Mouse (Mus musculus) embryonic facial prominence, embryonic 14.5 days (tissue): ENCODE measurements at regions not wholly inside any gene's neighbourhood (a gene's known extent, or its start where the extent isn't known, plus 50 kb on each side); places are given as distances from the start of the nearest gene placed in this dataset.

ENCODE experiments used
- ATAC-seq: fragments of 200-750 bp; cut with Nextera tagmentation; 2 replicates; pipeline ENCODE4 v1.8.0; 2017; ENCODE audit warnings: low read depth, moderate number of reproducible peaks, moderate TSS enrichment
- DNase-seq: peaks from one replicate; pipeline ENCODE4 v3.0.0-alpha.2; 2015; ENCODE audit warnings: low spot score
- H3K27ac ChIP-seq: fragments of 300-500 bp; sonication (generic); replicated peaks from 2 replicates; pipeline ENCODE4 v1.5.1; 2014; ENCODE audit warnings: low read depth, mild to moderate bottlenecking, low read length, moderate library complexity
- H3K27me3 ChIP-seq: fragments of 300-500 bp; sonication (generic); replicated peaks from 2 replicates; pipeline ENCODE4 v1.6.1; 2014; ENCODE audit warnings: low read length; ENCODE audit not compliant: control insufficient read depth, insufficient read depth
- H3K36me3 ChIP-seq: fragments of 300-500 bp; sonication (generic); 2 replicates; pipeline ENCODE4 v1.6.1; 2014; ENCODE audit warnings: low read length, mixed read lengths; ENCODE audit not compliant: control insufficient read depth, insufficient read depth
- H3K4me1 ChIP-seq: fragments of 300-500 bp; sonication (generic); 2 replicates; pipeline ENCODE4 v1.6.1; 2014; ENCODE audit warnings: antibody characterized with exemption, low read length; ENCODE audit not compliant: control insufficient read depth, insufficient read depth
- H3K4me2 ChIP-seq: fragments of 300-500 bp; sonication (generic); 2 replicates; pipeline ENCODE4 v1.6.1; 2014; ENCODE audit warnings: low read depth, mild to moderate bottlenecking, low read length, moderate library complexity, mixed read lengths
- H3K4me3 ChIP-seq: fragments of 300-500 bp; sonication (generic); 2 replicates; pipeline ENCODE4 v1.5.1; 2014; ENCODE audit warnings: low read depth, mild to moderate bottlenecking, low read length
- H3K9ac ChIP-seq: fragments of 300-500 bp; sonication (generic); 2 replicates; pipeline ENCODE4 v1.6.1; 2014; ENCODE audit warnings: low read depth, mild to moderate bottlenecking, low read length, moderate library complexity, mixed read lengths
- H3K9me3 ChIP-seq: fragments of 300-500 bp; sonication (generic); 2 replicates; pipeline ENCODE4 v1.6.1; 2016; ENCODE audit warnings: low read length; ENCODE audit not compliant: control insufficient read depth
- WGBS: fragments of 180-500 bp; shearing (Covaris S2); extraction: QIAGEN DNeasy Blood & Tissue Kit; methylation state at CpG from one replicate; pipeline ENCODE4 v1.1.7; 2014; 5-methylcytosine and 5-hydroxymethylcytosine counted together

GRCm38 (mm10) chr9:98721381-98721780 lies 119.9 kb upstream of the Mrps22 start:
- no peaks in the 10 kb centered on the region for H3K36me3 ChIP-seq
- H3K9ac ChIP-seq: no peak overlapping the region
- H3K9me3 ChIP-seq: no peaks in the 10 kb centered on the region
- no peak overlapping the region for H3K27ac ChIP-seq
- ATAC-seq: no peak
- H3K4me3 ChIP-seq: no peak overlapping the region
- no peak for DNase-seq
- no peak overlapping the region for H3K4me2 ChIP-seq
- peaks cover 6% of the 10 kb centered on the region; the same call in 1 of the 2 replicates for H3K4me1 ChIP-seq
- no peaks in the 10 kb centered on the region for H3K27me3 ChIP-seq
- 74% methylated on average over 5 of the region's 5 CpGs for WGBS

GRCm38 (mm10) chr9:98717701-98718270 lies 116.3 kb upstream of the Mrps22 start:
- DNase-seq (no peak), ATAC-seq (no peak)
- Histone ChIP-seq H3K9ac (no peak overlapping the region), H3K27me3 (no peaks in the 10 kb centered on the region), H3K4me1 (0 out of 2 replicates have a peak, but pooled peaks cover 3% of the 10 kb centered on the region), H3K36me3 (no peaks in the 10 kb centered on the region), H3K9me3 (no peaks in the 10 kb centered on the region), H3K4me3 (no peak overlapping the region), H3K4me2 (no peak overlapping the region), H3K27ac (no peak overlapping the region)
- 61% methylated on average over 11 of the region's 11 CpGs for WGBS

GRCm38 (mm10) chr9:98714661-98715060 lies 113.2 kb upstream of the Mrps22 start:
- no peaks in the 10 kb centered on the region for H3K27me3 ChIP-seq
- no peak overlapping the region for H3K27ac ChIP-seq
- no peak overlapping the region for H3K4me2 ChIP-seq
- no peak overlapping the region for H3K4me3 ChIP-seq
- DNase-seq (no peak), ATAC-seq (no peak)
- H3K4me1 ChIP-seq: peaks cover 9% of the 10 kb centered on the region
- 73% methylated on average over 8 of the region's 9 CpGs for WGBS
- no peaks in the 10 kb centered on the region for H3K36me3 ChIP-seq
- no peak overlapping the region for H3K9ac ChIP-seq
- no peaks in the 10 kb centered on the region for H3K9me3 ChIP-seq

- H3K4me1 ChIP-seq: peaks cover 12% of the 10 kb centered on the region
- DNase-seq (no peak), ATAC-seq (no peak)
- H3K9me3 ChIP-seq: no peaks in the 10 kb centered on the region
- no peaks in the 10 kb centered on the region for H3K27me3 ChIP-seq
- no peak overlapping the region for H3K27ac ChIP-seq
- H3K9ac ChIP-seq: no peak overlapping the region
- 91% methylated on average over 7 of the region's 7 CpGs for WGBS
- H3K4me2 ChIP-seq: no peak overlapping the region
- H3K4me3 ChIP-seq: no peak overlapping the region
- no peaks in the 10 kb centered on the region for H3K36me3 ChIP-seq
These were observed 111.4 kb upstream of the Mrps22 start for GRCm38 (mm10) chr9:98712826-98713225.

GRCm38 (mm10) chr9:98712023-98712563 lies 110.6 kb upstream of the Mrps22 start:
- peak; percentile 24; the same call in 1 of the 2 replicates for ATAC-seq
- Histone ChIP-seq H3K36me3 (no peaks in the 10 kb centered on the region), H3K4me2 (no peak overlapping the region), H3K4me1 (peaks cover 10% of the 10 kb centered on the region), H3K27ac (no peak overlapping the region; the same call in 1 of the 2 replicates), H3K27me3 (no peaks in the 10 kb centered on the region), H3K9ac (no peak overlapping the region), H3K4me3 (no peak overlapping the region), H3K9me3 (no peaks in the 10 kb centered on the region)
- DNase-seq: no peak
- 50% methylated on average over 8 of the region's 8 CpGs for WGBS

- H3K27ac ChIP-seq: no peak overlapping the region
- no peak overlapping the region for H3K4me3 ChIP-seq
- WGBS: 24% methylated on average over 9 of the region's 9 CpGs
- peak; percentile 63 for DNase-seq
- ATAC-seq: 0 out of 2 replicates have a peak, but pooled peaks have one; percentile 5
- H3K4me2 ChIP-seq: no peak overlapping the region
- no peaks in the 10 kb centered on the region for H3K36me3 ChIP-seq
- no peaks in the 10 kb centered on the region for H3K27me3 ChIP-seq
- peaks cover 10% of the 10 kb centered on the region for H3K4me1 ChIP-seq
- no peaks in the 10 kb centered on the region for H3K9me3 ChIP-seq
- H3K9ac ChIP-seq: no peak overlapping the region; the same call in 1 of the 2 replicates
These were observed 108.8 kb upstream of the Mrps22 start for GRCm38 (mm10) chr9:98710155-98710710.

GRCm38 (mm10) chr9:98708001-98708680 lies 106.7 kb upstream of the Mrps22 start:
- WGBS: 34% methylated on average over 18 of the region's 18 CpGs
- Histone ChIP-seq H3K4me2 (0 out of 2 replicates have a peak overlapping the region, but pooled peaks have one; percentile 6), H3K4me1 (peaks cover 18% of the 10 kb centered on the region), H3K9ac (no peak overlapping the region), H3K9me3 (no peaks in the 10 kb centered on the region), H3K27ac (no peak overlapping the region), H3K36me3 (no peaks in the 10 kb centered on the region), H3K4me3 (no peak overlapping the region), H3K27me3 (no peaks in the 10 kb centered on the region; the same call in 1 of the 2 replicates)
- DNase-seq: peak; percentile 62
- peak; percentile 27; the same call in 1 of the 2 replicates for ATAC-seq

- no peak for ATAC-seq
- H3K4me1 ChIP-seq: peaks cover 24% of the 10 kb centered on the region
- no peak overlapping the region for H3K4me3 ChIP-seq
- H3K4me2 ChIP-seq: no peak overlapping the region
- no peak for DNase-seq
- H3K27ac ChIP-seq: no peak overlapping the region
- no peaks in the 10 kb centered on the region for H3K36me3 ChIP-seq
- H3K9me3 ChIP-seq: no peaks in the 10 kb centered on the region
- H3K27me3 ChIP-seq: no peaks in the 10 kb centered on the region; the same call in 1 of the 2 replicates
- no peak overlapping the region for H3K9ac ChIP-seq
- WGBS: 58% methylated on average over 6 of the region's 6 CpGs
These were observed 106.0 kb upstream of the Mrps22 start for GRCm38 (mm10) chr9:98707491-98707890.
